Mouse (Mus musculus) testis, adult 2 months (tissue): ENCODE measurements around the gene Nmd3.

Experiments used
- CTCF ChIP-seq: fragments of 200-500 bp; IDR thresholded peaks from 2 replicates; pipeline ENCODE4 v1.5.1; 2012; ENCODE audit warnings: low read depth, mild to moderate bottlenecking, inconsistent platforms, low read length, moderate library complexity; ENCODE audit not compliant: control insufficient read depth, insufficient read depth, insufficient replicate concordance
- POLR2A ChIP-seq: fragments of 200-500 bp; IDR thresholded peaks from 2 replicates; pipeline ENCODE4 v1.6.1; 2012; ENCODE audit warnings: low read depth, mild to moderate bottlenecking, inconsistent platforms, low read length, moderate library complexity; ENCODE audit not compliant: control insufficient read depth

DNA sequence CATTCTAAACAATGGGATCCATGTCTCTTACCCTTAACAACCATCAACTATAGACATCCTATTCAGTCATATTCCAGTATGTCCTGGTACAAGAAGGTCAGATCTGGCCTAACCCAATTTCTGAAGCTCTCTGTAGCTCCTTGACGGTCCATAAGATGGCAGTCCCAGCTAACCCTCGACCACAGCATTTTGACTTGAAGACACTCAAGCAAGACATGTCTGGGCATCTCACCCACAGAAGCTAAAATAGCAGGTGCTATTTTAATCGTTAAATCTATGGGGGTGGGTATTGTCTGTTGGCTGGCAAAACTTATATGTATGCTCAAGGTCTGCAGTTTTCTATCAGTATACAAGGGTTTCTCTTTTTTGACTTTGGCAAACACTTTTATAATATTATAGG lies 33.4 kb downstream of the Nmd3 start:
- TF ChIP-seq CTCF (no peak), POLR2A (no peak)
